ENCODE assay signal across 9 mouse cellular contexts in genomic region chr2:30399191-30400171, GRCm38 (mm10). TPM values are rescaled to one million over a fixed set of nuclear protein-coding genes. Genes with fewer than 3 reads are reported as not detected.
DNase-seq lines count a peak whose midpoint lies in the region; ATAC-seq and TF ChIP-seq lines count a peak whose summit lies in the region.
"Had no signal": no experiment of that assay in that cellular context is flagged by ENCODE, and none has a peak within 500 bp of the region (broad histone marks: within the 10 kb centered on the region; RNA-seq: fewer than 3 reads in every experiment).

No protein-coding gene starts in this region.

- no peak overlapping the region for H3K4me3 ChIP-seq in lung, embryonic 14.5 days (ENCODE audit: low read depth, low read length)
- H3K4me3 ChIP-seq in stomach, embryonic 16.5 days (replicated peaks; ENCODE audit: low read length), result no peak overlapping the region
- H3K4me3 ChIP-seq: liver, embryonic 13.5 days had no signal

- H3K27ac ChIP-seq in lung, embryonic 14.5 days (ENCODE audit: low read depth), result peak overlapping the region; percentile 18; the same call in 1 of the 2 replicates
- peak overlapping the region; percentile 54 for H3K27ac ChIP-seq in stomach, embryonic 16.5 days (ENCODE audit: low read length)
- H3K27ac ChIP-seq: liver, embryonic 13.5 days had no signal

- peaks cover 68% of the 10 kb centered on the region for H3K36me3 ChIP-seq in lung, embryonic 14.5 days (ENCODE audit: insufficient read depth)
- H3K36me3 ChIP-seq in stomach, embryonic 16.5 days (ENCODE audit: control insufficient read depth, insufficient read depth, low read length), result 0 out of 2 replicates have a peak, but pooled peaks cover 10% of the 10 kb centered on the region

- H3K9ac ChIP-seq in lung, embryonic 14.5 days, result peak overlapping the region; percentile 13
- 0 out of 2 replicates have a peak overlapping the region, but pooled peaks have one; percentile 9 for H3K9ac ChIP-seq in stomach, embryonic 16.5 days (ENCODE audit: low read length)
- H3K9ac ChIP-seq: liver, embryonic 13.5 days had no signal

- peak; percentile 64 for ATAC-seq in lung, embryonic 14.5 days (ENCODE audit: insufficient read depth)
- ATAC-seq in stomach, embryonic 16.5 days (ENCODE audit: insufficient read depth, low FRiP score), result peak; percentile 70; the same call in 1 of the 2 replicates
- ATAC-seq in granulocyte monocyte progenitor cell, adult 5-6 weeks (replicated peaks; ENCODE audit: poor library complexity, severe bottlenecking), result no peak

- H3K27me3 ChIP-seq in lung, embryonic 14.5 days (ENCODE audit: insufficient read depth, low read length), result no peaks in the 10 kb centered on the region
- no peaks in the 10 kb centered on the region for H3K27me3 ChIP-seq in stomach, embryonic 16.5 days (ENCODE audit: control insufficient read depth, insufficient read depth, low read length)
- H3K27me3 ChIP-seq: liver, embryonic 13.5 days had no signal

- no peaks in the 10 kb centered on the region for H3K4me1 ChIP-seq in lung, embryonic 14.5 days (ENCODE audit: insufficient read depth)
- H3K4me1 ChIP-seq in stomach, embryonic 16.5 days (ENCODE audit: control insufficient read depth, insufficient read depth, low read length), result peaks cover 2% of the 10 kb centered on the region; the same call in 1 of the 2 replicates

- 48% methylated on average over 20 of the region's 20 CpGs for WGBS in lung, embryonic 14.5 days
- 54% methylated on average over 20 of the region's 20 CpGs for WGBS in stomach, embryonic 16.5 days

- no peak overlapping the region for H3K4me2 ChIP-seq in lung, embryonic 14.5 days
- H3K4me2 ChIP-seq in stomach, embryonic 16.5 days (ENCODE audit: low read depth, low read length), result no peak overlapping the region
- H3K4me2 ChIP-seq: liver, embryonic 13.5 days had no signal

- intact Hi-C loops in left cerebral cortex, postnatal 4 days (cut with DNase I), result no loop called here

- DNase-seq in left cerebral cortex, postnatal 4 days, result peak; percentile 43
- DNase-seq in left cerebral cortex, adult 18-20 months (ENCODE audit: low spot score in 2 of 2), result no peak
- peak; percentile 64 for DNase-seq in embryo, embryonic 9.5 days (ENCODE audit: extremely low spot score)
- peak; percentile 47 for DNase-seq in lung, embryonic 14.5 days
- no peak for DNase-seq in right cerebral cortex, postnatal 10 days (ENCODE audit: low spot score in 2 of 2)
- no peak for DNase-seq in adrenal gland, adult 18-20 months (ENCODE audit: low spot score in 2 of 2)
- DNase-seq: liver, embryonic 13.5 days had no signal

- no peaks in the 10 kb centered on the region for H3K9me3 ChIP-seq in lung, embryonic 14.5 days (ENCODE audit: low read depth, low read length)
- no peaks in the 10 kb centered on the region for H3K9me3 ChIP-seq in stomach, embryonic 16.5 days (replicated peaks; ENCODE audit: control insufficient read depth, low read length)
- H3K9me3 ChIP-seq: liver, embryonic 13.5 days had no signal

- no peak for TF ChIP-seq CTCF in lung, embryonic 14.5 days (IDR thresholded peaks at IDR 0.05; ENCODE audit: low read depth)

RNA-seq across cellular contexts. Expression of gene Dolpp1, which starts 7.4 kb away (rescaled TPM):
- 10 to 100 TPM; 41.1 to 43.9 TPM for total RNA-seq in left cerebral cortex, postnatal 4 days (2021)
- 10 to 100 TPM; 24.2 to 27.5 TPM for total RNA-seq in left cerebral cortex, adult 18-20 months (2021)
- polyA plus RNA-seq in lung, embryonic 14.5 days (2014; fragmentation: Nextera tagmentation; extraction: Ambion mirVana), result 32.6 and 34.2 TPM in 2 replicates
- 39.0 and 45.8 TPM in 2 replicates for polyA plus RNA-seq in stomach, embryonic 16.5 days (2015; fragmentation: Nextera tagmentation; extraction: Ambion mirVana)
- 13.4 and 17.5 TPM in 2 replicates for total RNA-seq in granulocyte monocyte progenitor cell, adult 5-6 weeks (2014; fragmentation: Nextera tagmentation)
- total RNA-seq in granulocyte monocyte progenitor cell, adult 5-6 weeks (2017), result 19.1 and 29.6 TPM in 2 replicates
- 10 to 100 TPM; 13.2 to 15.2 TPM for total RNA-seq in adrenal gland, adult 18-20 months (2021)

RNA-seq across cellular contexts. Expression of gene Crat, which starts 16.1 kb away (rescaled TPM):
- 10 to 100 TPM; 33.2 to 33.3 TPM for total RNA-seq in left cerebral cortex, postnatal 4 days (2021)
- total RNA-seq in left cerebral cortex, adult 18-20 months (2021), result 10 to 100 TPM; 53.7 to 57.3 TPM
- 28.0 and 30.3 TPM in 2 replicates for polyA plus RNA-seq in lung, embryonic 14.5 days (2014; fragmentation: Nextera tagmentation; extraction: Ambion mirVana)
- polyA plus RNA-seq in stomach, embryonic 16.5 days (2015; fragmentation: Nextera tagmentation; extraction: Ambion mirVana), result 27.7 and 29.0 TPM in 2 replicates
- 18.1 and 35.3 TPM in 2 replicates for total RNA-seq in granulocyte monocyte progenitor cell, adult 5-6 weeks (2014; fragmentation: Nextera tagmentation)
- 7.1 and 14.7 TPM in 2 replicates for total RNA-seq in granulocyte monocyte progenitor cell, adult 5-6 weeks (2017)
- 100 to 1,000 TPM; 175 to 243 TPM for total RNA-seq in adrenal gland, adult 18-20 months (2021)

RNA-seq across cellular contexts. Expression of gene Ptpa, which starts 16.4 kb away (rescaled TPM):
- total RNA-seq in left cerebral cortex, postnatal 4 days (2021), result 100 to 1,000 TPM; 145 to 153 TPM
- 100 to 1,000 TPM; 182 to 189 TPM for total RNA-seq in left cerebral cortex, adult 18-20 months (2021)
- 85.7 and 95.5 TPM in 2 replicates for polyA plus RNA-seq in lung, embryonic 14.5 days (2014; fragmentation: Nextera tagmentation; extraction: Ambion mirVana)
- polyA plus RNA-seq in stomach, embryonic 16.5 days (2015; fragmentation: Nextera tagmentation; extraction: Ambion mirVana), result 138 and 146 TPM in 2 replicates
- 127 and 167 TPM in 2 replicates for total RNA-seq in granulocyte monocyte progenitor cell, adult 5-6 weeks (2014; fragmentation: Nextera tagmentation)
- total RNA-seq in granulocyte monocyte progenitor cell, adult 5-6 weeks (2017), result 58.5 and 61.0 TPM in 2 replicates
- total RNA-seq in adrenal gland, adult 18-20 months (2021), result 100 to 1,000 TPM; 134 to 138 TPM

RNA-seq across cellular contexts. Expression of gene Miga2, which starts 35.4 kb away (rescaled TPM):
- 10 to 100 TPM; 69.7 to 76.5 TPM for total RNA-seq in left cerebral cortex, postnatal 4 days (2021)
- total RNA-seq in left cerebral cortex, adult 18-20 months (2021), result 100 to 1,000 TPM; 108 to 120 TPM
- 19.9 and 24.5 TPM in 2 replicates for polyA plus RNA-seq in lung, embryonic 14.5 days (2014; fragmentation: Nextera tagmentation; extraction: Ambion mirVana)
- polyA plus RNA-seq in stomach, embryonic 16.5 days (2015; fragmentation: Nextera tagmentation; extraction: Ambion mirVana), result 26.2 and 26.3 TPM in 2 replicates
- total RNA-seq in granulocyte monocyte progenitor cell, adult 5-6 weeks (2014; fragmentation: Nextera tagmentation), result 6.8 and 13.5 TPM in 2 replicates
- total RNA-seq in granulocyte monocyte progenitor cell, adult 5-6 weeks (2017), result 7.0 and 7.3 TPM in 2 replicates
- 100 to 1,000 TPM in 1 of 2 experiments, 10 to 100 TPM in 1; 83.1 to 102 TPM for total RNA-seq in adrenal gland, adult 18-20 months (2021)

RNA-seq across cellular contexts. Expression of gene Sh3glb2, which starts 40.3 kb away (rescaled TPM):
- 100 to 1,000 TPM; 161 to 176 TPM for total RNA-seq in left cerebral cortex, postnatal 4 days (2021)
- total RNA-seq in left cerebral cortex, adult 18-20 months (2021), result 100 to 1,000 TPM; 295 to 306 TPM
- polyA plus RNA-seq in lung, embryonic 14.5 days (2014; fragmentation: Nextera tagmentation; extraction: Ambion mirVana), result 57.5 and 59.9 TPM in 2 replicates
- polyA plus RNA-seq in stomach, embryonic 16.5 days (2015; fragmentation: Nextera tagmentation; extraction: Ambion mirVana), result 107 and 118 TPM in 2 replicates
- 32.3 and 47.4 TPM in 2 replicates for total RNA-seq in granulocyte monocyte progenitor cell, adult 5-6 weeks (2014; fragmentation: Nextera tagmentation)
- 23.1 and 41.1 TPM in 2 replicates for total RNA-seq in granulocyte monocyte progenitor cell, adult 5-6 weeks (2017)
- 10 to 100 TPM; 88.6 to 92.1 TPM for total RNA-seq in adrenal gland, adult 18-20 months (2021)

Comparison
In these comparisons a context has a peak if more than half of its experiments do, and no peak if none do; other contexts are left out.
1. DNase-seq: peak in left cerebral cortex, postnatal 4 days (single experiment), embryo, embryonic 9.5 days (single experiment) and lung, embryonic 14.5 days (single experiment); none in left cerebral cortex, adult 18-20 months (0 of 2), right cerebral cortex, postnatal 10 days (0 of 2) and adrenal gland, adult 18-20 months (0 of 2).